Mouse (Mus musculus) liver, postnatal 0 days (tissue): Measurements from ENCODE around the gene Susd6. TPM values are rescaled to one million over a fixed set of nuclear protein-coding genes. Genes with fewer than 3 reads are reported as not detected.
A peak's percentile ranks its signal among the peaks of the same experiment; 100 is the strongest.

Source experiments
- ATAC-seq: fragments of 200-750 bp; cut with Nextera tagmentation; 2 replicates; pipeline ENCODE4 v1.8.0; 2017; ENCODE audit warnings: mild to moderate bottlenecking, moderate library complexity
- DNase-seq: peaks from one replicate; pipeline ENCODE4 v3.0.0-alpha.2; 2016
- H3K27ac ChIP-seq: fragments of 300-500 bp; sonication (generic); 2 replicates; pipeline ENCODE4 v1.5.1; 2014; ENCODE audit warnings: antibody characterized with exemption, moderate library complexity, mild to moderate bottlenecking, low read depth
- H3K27me3 ChIP-seq: fragments of 300-500 bp; sonication (generic); 2 replicates; pipeline ENCODE4 v1.6.1; 2014; ENCODE audit warnings: low read length, control low read depth, mixed read lengths; ENCODE audit not compliant: insufficient read depth
- H3K36me3 ChIP-seq: fragments of 300-500 bp; sonication (generic); replicated peaks from 2 replicates; pipeline ENCODE4 v1.6.1; 2014; ENCODE audit warnings: mild to moderate bottlenecking, control low read depth, low read length, moderate library complexity, mixed read lengths; ENCODE audit not compliant: insufficient read depth
- H3K4me1 ChIP-seq: fragments of 300-500 bp; sonication (generic); 2 replicates; pipeline ENCODE4 v1.6.1; 2014; ENCODE audit warnings: antibody characterized with exemption, mild to moderate bottlenecking, control low read depth; ENCODE audit not compliant: insufficient read depth
- H3K4me2 ChIP-seq: fragments of 300-500 bp; sonication (generic); 2 replicates; pipeline ENCODE4 v1.6.1; 2014; ENCODE audit warnings: low read depth, mild to moderate bottlenecking, low read length, moderate library complexity, mixed read lengths
- H3K4me3 ChIP-seq: fragments of 300-500 bp; sonication (generic); 2 replicates; pipeline ENCODE4 v1.5.1; 2014; ENCODE audit warnings: low read depth, low read length
- H3K9ac ChIP-seq: fragments of 300-500 bp; sonication (generic); replicated peaks from 2 replicates; pipeline ENCODE4 v1.6.1; 2014; ENCODE audit warnings: mild to moderate bottlenecking, moderate library complexity
- H3K9me3 ChIP-seq: fragments of 300-500 bp; sonication (generic); 2 replicates; pipeline ENCODE4 v1.6.1; 2016; ENCODE audit warnings: mild to moderate bottlenecking, control low read depth, low read length, mixed read lengths
- CTCF ChIP-seq: sonication (generic); IDR thresholded peaks from 2 replicates; pipeline ENCODE4 v1.5.1; 2016; ENCODE audit warnings: antibody characterized with exemption, low read depth
- EP300 ChIP-seq: IDR thresholded peaks from 2 replicates; pipeline ENCODE4 v1.6.1; 2016; ENCODE audit warnings: antibody characterized with exemption, low read depth, mild to moderate bottlenecking
- WGBS: fragments of 180-500 bp; shearing (Covaris S2); extraction: QIAGEN DNeasy Blood & Tissue Kit; methylation state at CpG from one replicate; pipeline ENCODE4 v1.1.7; 2014; ENCODE audit not compliant: insufficient replicate concordance; 5-methylcytosine and 5-hydroxymethylcytosine counted together
- polyA plus RNA-seq: library from polyadenylated mRNA; unstranded; fragments of >200 nt; fragmentation: Nextera tagmentation; extraction: Ambion mirVana; gene quantifications from 2 replicates; pipeline ENCODE4 v1.2.1, GENCODE M21; 2015

The Susd6 gene
- polyA plus RNA-seq, 1 experiment from 2014 or later, result 10.8 TPM

DNA sequence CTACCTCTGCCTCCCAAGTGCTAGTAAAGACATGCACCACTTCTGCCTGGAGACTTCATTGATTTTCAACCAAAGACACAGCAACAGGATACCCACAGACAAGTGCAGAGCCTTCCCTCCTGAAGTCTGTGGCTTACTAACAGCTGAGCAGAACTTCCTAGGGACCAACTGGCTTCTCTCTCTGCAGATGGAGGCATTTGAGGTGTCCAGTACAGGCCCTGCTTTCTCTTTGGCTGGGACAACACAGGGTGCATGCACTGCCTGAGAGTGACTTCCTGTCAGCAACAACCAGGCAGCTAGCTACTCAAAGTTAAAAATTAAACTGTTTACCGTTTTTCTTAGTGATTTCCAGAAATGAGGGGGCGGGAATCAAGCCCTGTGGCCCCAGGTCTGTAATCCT lies 96.7 kb downstream of the Susd6 start:
- WGBS, result 26% methylated on average over 2 of the region's 2 CpGs
- DNase-seq (no peak), ATAC-seq (peak; percentile 63)
- H3K4me3 ChIP-seq, result no peak overlapping the region
- H3K27me3 ChIP-seq, result no peaks in the 10 kb centered on the region
- TF ChIP-seq CTCF (no peak), EP300 (no peak)
- peaks cover 17% of the 10 kb centered on the region; the same call in 1 of the 2 replicates for H3K4me1 ChIP-seq
- no peak overlapping the region for H3K9ac ChIP-seq
- no peaks in the 10 kb centered on the region for H3K36me3 ChIP-seq
- H3K9me3 ChIP-seq, result peaks cover 5% of the 10 kb centered on the region
- H3K27ac ChIP-seq, result peak overlapping the region; percentile 74
- H3K4me2 ChIP-seq, result no peak overlapping the region

DNA sequence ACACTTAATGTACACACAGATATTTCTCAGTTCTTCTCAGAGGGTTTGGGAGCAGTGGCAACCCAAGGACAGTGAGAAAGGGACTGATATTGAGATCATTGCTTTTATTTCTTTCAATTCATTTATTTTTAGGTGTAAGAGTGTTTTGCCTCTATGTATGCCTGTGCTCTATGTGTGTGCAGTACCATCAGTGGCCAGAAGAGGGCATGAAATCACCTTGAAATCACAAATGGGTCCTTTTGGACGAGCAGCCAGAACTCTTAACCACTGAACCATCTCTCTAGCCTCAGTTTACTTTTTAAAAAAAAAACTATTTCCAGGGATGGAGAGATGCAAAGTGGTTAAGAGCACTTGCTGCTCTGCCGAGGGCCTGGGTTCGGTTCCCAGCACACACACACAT lies 99.0 kb downstream of the Susd6 start:
- no peak for DNase-seq
- TF ChIP-seq EP300, result no peak
- TF ChIP-seq CTCF, result peak; percentile 56
- no peak overlapping the region for H3K9ac ChIP-seq
- 84% methylated on average over 3 of the region's 3 CpGs for WGBS
- H3K4me2 ChIP-seq, result no peak overlapping the region
- H3K27me3 ChIP-seq, result no peaks in the 10 kb centered on the region
- no peaks in the 10 kb centered on the region for H3K36me3 ChIP-seq
- peaks cover 5% of the 10 kb centered on the region for H3K9me3 ChIP-seq
- no peak overlapping the region for H3K4me3 ChIP-seq
- no peak for ATAC-seq
- H3K27ac ChIP-seq, result no peak overlapping the region
- peaks cover 17% of the 10 kb centered on the region; the same call in 1 of the 2 replicates for H3K4me1 ChIP-seq

DNA sequence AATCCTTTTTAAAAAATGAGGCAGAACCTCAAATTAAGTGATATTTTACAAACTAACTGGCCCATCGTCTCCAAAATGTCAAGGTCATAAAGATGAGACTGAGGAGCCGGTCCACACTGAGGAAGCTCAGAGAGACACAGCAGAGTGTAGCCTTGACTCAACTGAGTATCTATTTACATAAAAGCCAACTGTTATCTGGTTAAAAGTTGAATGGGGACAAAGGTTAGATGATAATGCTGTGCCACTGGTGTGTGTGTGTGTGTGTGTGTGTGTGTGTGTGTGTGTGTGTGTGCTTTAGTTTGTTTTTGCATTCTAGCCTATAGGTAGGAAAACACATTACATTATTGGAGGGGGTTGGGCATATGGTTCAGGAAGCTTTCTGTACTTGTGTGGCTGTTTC lies 100.8 kb downstream of the Susd6 start:
- H3K9me3 ChIP-seq, result peaks cover 5% of the 10 kb centered on the region
- no peaks in the 10 kb centered on the region for H3K27me3 ChIP-seq
- TF ChIP-seq CTCF (no peak), EP300 (0 out of 2 replicates have a peak, but pooled peaks have one; percentile 10)
- no peak for DNase-seq
- no peak overlapping the region for H3K9ac ChIP-seq
- H3K4me3 ChIP-seq, result no peak overlapping the region
- 0 out of 2 replicates have a peak, but pooled peaks cover 9% of the 10 kb centered on the region for H3K4me1 ChIP-seq
- peak overlapping the region; percentile 55; the same call in 1 of the 2 replicates for H3K27ac ChIP-seq
- WGBS, result 69% methylated on average over 2 of the region's 2 CpGs
- H3K36me3 ChIP-seq, result no peaks in the 10 kb centered on the region
- H3K4me2 ChIP-seq, result no peak overlapping the region
- ATAC-seq, result peak; percentile 69

DNA sequence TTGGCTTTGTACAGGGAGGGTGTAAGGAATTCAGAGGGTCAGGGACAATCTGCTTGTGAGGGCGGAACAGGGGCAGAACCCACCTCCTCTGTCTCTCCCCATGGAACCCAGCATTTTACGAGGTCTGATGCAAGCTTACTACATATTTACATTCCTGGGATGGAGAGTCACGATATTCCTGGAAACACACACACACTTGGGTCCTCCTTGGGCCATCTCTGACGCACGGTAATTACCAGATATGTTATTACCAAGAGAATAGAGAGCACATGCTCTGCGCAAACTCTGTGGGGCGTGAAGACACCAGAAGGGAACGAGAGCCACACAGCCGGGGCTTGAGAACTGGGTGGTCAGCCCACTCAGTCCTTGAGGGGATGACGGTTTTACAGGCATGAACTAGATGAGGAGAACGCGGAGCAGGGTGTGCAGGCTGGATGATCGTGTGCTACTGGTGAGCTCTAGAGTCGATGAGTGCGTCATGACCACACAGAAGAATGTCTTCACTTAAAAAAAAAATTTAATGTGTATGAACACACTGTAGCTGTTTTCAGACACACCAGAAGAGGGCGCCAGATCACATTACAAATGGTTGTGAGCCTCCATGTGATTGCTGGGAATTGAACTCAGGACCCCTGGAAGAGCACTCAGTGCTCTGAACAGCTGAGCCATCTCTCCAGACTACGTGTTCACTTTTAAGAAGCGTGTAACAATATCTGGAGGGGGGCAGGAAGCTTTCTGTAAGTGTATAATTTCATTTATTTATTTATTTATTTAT lies 103.6 kb downstream of the Susd6 start:
- TF ChIP-seq EP300, result no peak
- TF ChIP-seq CTCF, result peak; percentile 34; the same call in 1 of the 2 replicates
- Histone ChIP-seq H3K4me3 (no peak overlapping the region), H3K9ac (no peak overlapping the region), H3K4me1 (0 out of 2 replicates have a peak, but pooled peaks cover 3% of the 10 kb centered on the region), H3K27ac (no peak overlapping the region), H3K27me3 (no peaks in the 10 kb centered on the region), H3K4me2 (no peak overlapping the region), H3K36me3 (no peaks in the 10 kb centered on the region), H3K9me3 (peaks cover 5% of the 10 kb centered on the region)
- DNase-seq, result no peak
- no peak for ATAC-seq
- WGBS, result 88% methylated on average over 18 of the region's 18 CpGs

DNA sequence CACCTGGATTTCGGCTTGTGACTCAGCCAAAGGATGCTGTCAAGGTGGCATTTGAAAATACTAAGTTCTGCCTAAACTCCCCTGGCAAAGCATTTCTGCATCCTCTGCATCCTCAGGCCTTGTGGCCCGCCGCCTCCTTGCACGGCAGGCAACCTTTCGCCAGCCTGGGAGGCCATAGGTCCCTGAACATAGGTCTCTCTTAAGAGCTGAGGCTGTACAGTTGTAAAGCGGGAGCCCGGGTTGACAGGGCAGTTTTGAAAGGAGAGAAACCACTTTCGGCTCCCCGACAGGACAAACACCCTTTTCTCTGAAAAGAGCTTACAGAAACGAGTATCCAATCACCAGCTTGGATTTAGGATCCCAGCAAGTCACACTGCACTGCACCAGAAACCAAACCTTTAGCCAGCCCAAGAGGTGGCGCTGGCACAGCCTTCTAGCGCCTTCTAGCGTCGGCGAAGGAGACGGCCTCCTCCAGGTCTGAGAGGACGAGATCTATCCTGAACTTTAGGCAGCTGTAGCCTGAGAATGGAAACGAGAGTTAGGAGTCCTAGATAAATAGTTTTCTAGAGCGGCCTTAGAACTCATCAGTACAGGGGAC lies 104.8 kb downstream of the Susd6 start:
- H3K4me1 ChIP-seq, result 0 out of 2 replicates have a peak, but pooled peaks cover 3% of the 10 kb centered on the region
- WGBS, result 21% methylated on average over 19 of the region's 19 CpGs
- DNase-seq, result peak; percentile 79
- peak; percentile 87 for ATAC-seq
- no peaks in the 10 kb centered on the region for H3K9me3 ChIP-seq
- no peak overlapping the region for H3K4me3 ChIP-seq
- H3K4me2 ChIP-seq, result peak overlapping the region; percentile 28; the same call in 1 of the 2 replicates
- H3K36me3 ChIP-seq, result no peaks in the 10 kb centered on the region
- H3K27me3 ChIP-seq, result no peaks in the 10 kb centered on the region
- TF ChIP-seq EP300, result no peak
- TF ChIP-seq CTCF, result peak; percentile 99
- H3K9ac ChIP-seq, result no peak overlapping the region
- no peak overlapping the region for H3K27ac ChIP-seq

DNA sequence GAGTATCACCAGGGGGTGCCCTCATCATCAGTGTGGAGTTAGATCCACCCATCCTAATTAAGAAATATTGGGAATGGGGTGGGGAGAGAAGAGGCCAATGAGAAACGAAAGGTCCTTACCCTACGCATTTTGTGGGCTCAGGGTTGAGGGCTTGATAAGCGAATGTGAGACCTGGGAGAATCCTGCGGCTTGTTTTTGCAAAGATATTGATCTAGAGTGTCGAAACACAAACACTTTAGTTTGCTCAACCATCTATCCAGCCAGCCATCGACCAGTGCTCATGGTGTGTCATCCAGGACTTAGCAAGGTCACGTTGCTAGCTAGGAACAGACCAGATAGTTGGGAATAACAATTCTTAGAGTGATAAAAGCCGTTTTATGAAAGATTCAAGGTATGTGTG lies 119.3 kb downstream of the Susd6 start:
- peak; percentile 86 for TF ChIP-seq EP300
- peak; percentile 48 for TF ChIP-seq CTCF
- Histone ChIP-seq H3K4me1 (no peaks in the 10 kb centered on the region), H3K27ac (peak overlapping the region; percentile 91), H3K36me3 (no peaks in the 10 kb centered on the region), H3K9ac (no peak overlapping the region), H3K27me3 (no peaks in the 10 kb centered on the region), H3K9me3 (no peaks in the 10 kb centered on the region), H3K4me2 (no peak overlapping the region), H3K4me3 (no peak overlapping the region)
- DNase-seq (peak; percentile 72), ATAC-seq (peak; percentile 96)
- 58% methylated on average over 8 of the region's 8 CpGs for WGBS
